Mouse (Mus musculus) central nervous system, embryonic 18 days (tissue): Measurements from ENCODE around the gene Tpm3-rs7. TPM values are rescaled to one million over a fixed set of nuclear protein-coding genes. Genes with fewer than 3 reads are reported as not detected.

Experiments used
- polyA plus RNA-seq: library from polyadenylated mRNA; depleted of rRNA; stranded (reverse); fragments of >200 nt; gene quantifications from 2 replicates; pipeline ENCODE4 v1.2.3, GENCODE M21; 2012; rRNA removed

Tpm3-rs7 gene
- polyA plus RNA-seq: 1.1 and 1.7 TPM in 2 replicates

GRCm38 (mm10) chr14:113314499-113314898 lies at the start of gene Tpm3-rs7:
Gene Tpm3-rs7, plus strand, starts transcription at chr14:113314608.

